Mouse (Mus musculus): ENCODE data around the gene Akr7a5.
A peak's percentile ranks its signal among the peaks of the same experiment; 100 is the strongest.

Gene Akr7a5

DNA sequence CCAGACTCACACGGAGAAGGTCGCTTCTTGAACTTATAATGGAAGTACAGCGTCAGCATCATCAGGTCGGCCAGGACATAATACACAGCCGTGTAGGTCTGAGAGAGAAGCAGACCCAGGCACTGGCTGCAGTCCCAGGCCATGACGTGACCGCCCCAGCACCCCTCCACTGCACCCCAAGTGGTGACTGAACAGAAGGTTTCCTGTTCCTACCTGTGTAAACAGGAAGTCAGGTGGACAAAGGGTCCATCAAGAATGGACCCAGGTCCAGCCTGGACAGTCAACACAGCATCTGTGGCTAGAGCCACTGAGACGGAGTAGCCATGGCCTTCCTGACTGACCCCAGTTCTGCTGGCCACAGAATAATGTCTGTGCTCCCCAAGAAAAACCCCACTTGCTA lies 8.8 kb upstream of the Akr7a5 start:
- DNase-seq, result no peak

- DNase-seq, result no peak
Observed at GRCm38 (mm10) chr4:139302241-139302640, 8.3 kb upstream of the Akr7a5 start.

DNA sequence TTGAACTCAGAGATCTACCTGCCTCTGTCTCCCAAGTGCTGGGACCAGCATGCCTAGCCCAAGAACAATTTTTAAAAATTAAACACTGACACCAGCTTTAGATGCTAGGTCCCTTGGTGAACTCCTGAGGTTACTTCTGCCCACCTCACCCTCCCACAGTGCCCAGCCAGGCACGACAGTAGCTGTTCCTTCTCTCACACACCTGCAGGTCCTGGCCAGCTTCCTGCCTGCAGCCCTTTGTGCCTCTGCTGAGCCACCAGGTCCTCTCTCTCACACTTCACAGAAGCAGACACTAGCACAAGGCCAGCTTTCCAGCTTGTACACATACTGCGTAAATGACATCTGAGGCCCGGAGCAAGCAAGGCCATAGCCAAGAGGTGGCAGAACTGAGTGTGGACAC lies 5.0 kb upstream of the Akr7a5 start:
- no peak for DNase-seq

DNA sequence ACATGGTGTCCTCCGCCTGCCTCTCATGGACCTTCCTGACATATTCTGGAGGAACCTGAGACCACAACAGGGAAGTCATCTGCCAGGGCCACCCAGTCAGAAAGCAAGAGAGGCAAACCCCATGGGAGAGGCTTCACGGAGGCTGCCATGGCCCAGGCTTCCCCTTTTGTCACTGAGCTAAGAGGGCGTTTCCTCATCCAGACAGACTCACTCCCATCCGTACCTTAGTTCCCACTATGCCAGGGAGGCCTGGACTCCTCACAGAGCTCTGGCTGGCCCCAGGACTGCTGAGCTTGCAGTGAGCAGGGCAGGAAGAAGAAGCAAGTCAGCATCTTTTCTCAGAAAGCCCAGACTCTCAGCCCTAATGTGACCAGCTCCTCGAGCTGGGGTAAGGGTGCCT lies 2.6 kb upstream of the Akr7a5 start:
- DNase-seq, result no peak

- no peak for DNase-seq
Observed at GRCm38 (mm10) chr4:139309651-139310050, 893 bp upstream of the Akr7a5 start.

GRCm38 (mm10) chr4:139310899-139311701 lies 556 bp downstream of the Akr7a5 start:
- DNase-seq, result no peak

DNA sequence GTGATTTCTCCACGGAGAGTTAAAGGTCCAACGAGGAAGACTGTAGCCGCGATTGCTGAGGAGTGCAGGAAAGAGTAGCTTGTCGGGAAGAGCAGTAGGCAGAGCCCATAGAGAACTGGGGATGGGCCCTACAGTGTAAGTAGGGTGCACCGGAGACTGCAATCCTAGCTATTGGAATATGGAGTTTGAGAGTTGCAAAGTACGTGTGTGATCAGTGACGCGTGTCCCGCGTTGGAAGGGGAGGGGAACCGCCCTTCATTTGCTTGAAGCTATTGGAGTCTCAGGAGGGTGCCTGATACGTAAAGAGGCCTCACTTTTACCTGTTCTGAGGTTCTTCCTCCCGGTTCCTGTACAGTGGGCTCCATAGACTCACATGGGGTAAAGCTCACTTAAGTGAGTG lies 1.2 kb downstream of the Akr7a5 start:
- DNase-seq, result no peak

GRCm38 (mm10) chr4:139312632-139313031 lies 2.1 kb downstream of the Akr7a5 start:
- DNase-seq, result no peak

DNA sequence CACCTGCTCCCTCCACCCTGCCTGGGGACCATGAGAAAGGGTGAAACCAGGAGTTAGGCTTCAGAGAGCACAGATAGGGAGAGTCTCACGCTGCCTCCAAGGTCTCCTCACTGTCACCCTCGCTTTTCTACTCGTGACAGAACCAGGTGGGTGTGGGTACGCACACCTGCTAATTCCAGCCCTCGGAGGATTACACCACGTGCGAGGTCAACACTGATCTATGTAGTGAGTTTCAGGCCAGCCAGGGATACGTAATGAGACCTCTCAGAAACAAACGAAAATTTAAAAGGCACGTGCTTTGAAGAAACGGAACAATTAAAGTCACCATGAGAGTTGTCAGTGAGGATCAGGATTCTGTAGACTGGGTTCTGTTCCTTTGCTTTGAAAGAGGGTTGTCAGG lies 7.9 kb downstream of the Akr7a5 start:
- DNase-seq, result no peak

DNA sequence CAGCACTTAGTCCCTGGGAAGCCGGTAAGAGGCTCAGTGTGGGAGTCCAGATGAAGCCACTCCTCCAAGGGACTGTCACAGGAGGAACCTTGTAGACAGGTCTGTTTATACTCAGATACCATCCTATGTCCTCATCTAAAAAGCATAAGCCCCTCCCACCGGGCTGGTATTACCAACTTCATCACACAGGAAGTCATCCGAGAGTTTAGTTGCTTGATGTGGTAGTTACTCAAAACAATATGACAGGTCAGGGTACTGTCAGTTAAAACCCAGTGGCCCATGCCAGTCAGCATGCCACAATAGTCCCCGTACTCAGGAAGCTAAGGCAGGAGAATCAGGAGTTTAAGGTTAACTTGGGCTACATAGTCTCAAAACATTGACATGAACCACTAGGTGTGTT lies 9.2 kb downstream of the Akr7a5 start:
- no peak for DNase-seq

DNA sequence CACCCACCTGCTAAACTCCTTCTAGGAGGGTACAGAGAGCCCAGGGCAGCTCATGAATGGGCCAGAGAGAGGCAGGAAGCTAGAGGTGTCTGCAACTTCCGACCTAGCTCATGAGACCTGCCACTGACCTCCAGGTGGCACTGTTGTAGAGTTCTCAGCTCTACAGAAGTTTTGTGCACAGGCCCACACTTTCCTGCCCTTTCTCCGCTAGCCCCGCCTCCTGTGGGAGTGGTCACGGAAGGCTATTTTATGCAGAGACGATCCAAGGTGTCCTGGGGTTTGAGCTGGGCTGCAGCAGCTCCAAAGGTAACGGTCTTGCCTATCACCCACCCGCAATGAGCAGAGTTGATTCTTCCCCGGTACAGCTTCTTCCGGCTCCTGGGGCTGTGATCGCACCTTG lies 20.1 kb downstream of the Akr7a5 start:
- peak in 1 of 2 experiments; percentile 26 for DNase-seq

- DNase-seq, result no peak
Observed at GRCm38 (mm10) chr4:139334631-139335295, 24.2 kb downstream of the Akr7a5 start.

DNA sequence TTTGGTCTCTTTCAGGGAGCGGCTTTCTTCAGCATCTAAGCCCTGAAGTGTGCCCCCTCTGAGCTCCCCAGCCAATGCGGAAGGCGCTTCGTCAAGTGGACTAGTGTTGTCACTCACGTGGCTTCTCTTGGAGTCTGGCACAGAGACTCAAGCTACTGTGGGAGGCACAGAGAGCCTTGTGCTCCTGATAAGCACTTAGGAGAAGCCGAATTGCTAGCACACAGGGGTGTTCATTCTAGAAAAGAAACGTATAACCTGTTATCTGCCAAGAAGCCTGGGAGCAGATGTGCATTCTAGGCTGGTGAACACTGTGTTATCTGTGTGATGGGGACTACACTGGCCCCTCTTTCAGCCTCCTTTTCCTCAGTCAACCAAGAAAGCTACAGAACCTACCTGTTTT lies 25.0 kb downstream of the Akr7a5 start:
- no peak for DNase-seq

GRCm38 (mm10) chr4:139336822-139337483 lies 26.4 kb downstream of the Akr7a5 start:
- DNase-seq, result peak; percentile 73 to 77

- no peak for DNase-seq
Observed at GRCm38 (mm10) chr4:139338145-139338544, 27.6 kb downstream of the Akr7a5 start.

DNA sequence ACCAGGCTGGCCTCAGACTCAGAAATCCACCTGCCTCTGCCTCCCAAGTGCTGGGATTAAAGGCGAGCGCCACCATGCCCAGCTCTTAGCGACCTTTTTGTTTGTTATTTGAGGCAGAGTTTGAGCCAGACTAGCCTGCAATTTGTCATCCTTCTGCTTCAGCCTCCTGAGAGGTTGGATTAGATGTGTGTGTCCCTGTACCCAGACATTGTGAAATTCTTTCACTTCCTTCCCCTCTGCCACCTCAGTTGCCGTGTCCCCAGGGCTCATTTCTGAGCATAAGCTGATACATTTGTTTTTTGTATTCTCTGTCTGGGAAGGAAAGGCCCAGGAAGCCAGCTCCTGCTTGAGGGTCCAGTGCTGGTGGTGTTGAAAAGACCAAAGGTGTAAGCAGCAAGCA lies 30.3 kb downstream of the Akr7a5 start:
- no peak for DNase-seq

GRCm38 (mm10) chr4:139341556-139342233 lies 31.2 kb downstream of the Akr7a5 start:
- no peak for DNase-seq

GRCm38 (mm10) chr4:139343718-139344117 lies 33.2 kb downstream of the Akr7a5 start:
- DNase-seq, result peak; percentile 22 to 34

GRCm38 (mm10) chr4:139345416-139346019 lies 35.0 kb downstream of the Akr7a5 start:
- DNase-seq, result no peak

GRCm38 (mm10) chr4:139351931-139352711 lies 41.6 kb downstream of the Akr7a5 start, which contains the start of the genes Mrto4, Emc1 and Ubr4:
Gene Mrto4, minus strand, starts transcription at chr4:139352576.
Gene Emc1, plus strand, starts transcription at chr4:139352587.
Gene Ubr4, plus strand, starts transcription at chr4:139352609.
- peak; percentile 85 to 88 for DNase-seq

GRCm38 (mm10) chr4:139352832-139353231 lies 42.3 kb downstream of the Akr7a5 start:
- no peak for DNase-seq

DNA sequence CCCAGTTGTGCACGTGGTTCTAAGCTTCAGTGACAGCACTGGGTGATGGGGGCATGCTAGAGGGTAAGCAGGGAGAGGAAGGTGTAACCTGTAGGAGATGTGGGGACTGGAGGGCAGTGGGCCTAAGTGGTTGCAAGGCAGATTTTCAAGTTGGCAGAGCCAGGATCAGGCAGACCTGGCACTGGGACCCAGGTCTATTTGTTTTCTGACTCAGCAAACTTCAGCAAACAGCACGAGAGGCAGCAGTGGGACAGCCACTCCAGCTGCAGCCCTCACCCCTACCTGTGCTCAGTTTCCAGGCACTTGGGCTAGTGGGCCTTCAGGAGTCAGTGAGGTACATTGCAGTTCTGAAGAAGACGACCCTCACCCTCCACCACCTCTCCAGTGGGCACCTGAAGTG lies 46.7 kb downstream of the Akr7a5 start:
- no peak for DNase-seq

Data from cerebellum, postnatal 36 days (tissue).